Mouse (Mus musculus) liver, embryonic 13.5 days (tissue): ENCODE results near the gene Jkamp. TPM values are rescaled to one million over a fixed set of nuclear protein-coding genes. Genes with fewer than 3 reads are reported as not detected.

Experiments
- ATAC-seq: fragments of 200-750 bp; cut with Nextera tagmentation; 2 replicates; pipeline ENCODE4 v1.8.0; 2017; ENCODE audit warnings: low read depth, mild to moderate bottlenecking, moderate number of reproducible peaks, moderate library complexity
- DNase-seq: peaks from one replicate; pipeline ENCODE4 v3.0.0; 2022
- H3K27ac ChIP-seq: fragments of 300-500 bp; sonication (generic); 2 replicates; pipeline ENCODE4 v1.5.1; 2015; ENCODE audit warnings: moderate library complexity, mild to moderate bottlenecking, inconsistent platforms
- H3K27me3 ChIP-seq: fragments of 300-500 bp; sonication (generic); 2 replicates; pipeline ENCODE4 v1.6.1; 2015; ENCODE audit warnings: mild to moderate bottlenecking, inconsistent platforms
- H3K36me3 ChIP-seq: fragments of 300-500 bp; sonication (generic); 2 replicates; pipeline ENCODE4 v1.6.1; 2015; ENCODE audit warnings: mild to moderate bottlenecking, inconsistent platforms
- H3K4me1 ChIP-seq: fragments of 300-500 bp; sonication (generic); replicated peaks from 2 replicates; pipeline ENCODE4 v1.6.1; 2015; ENCODE audit warnings: inconsistent platforms
- H3K4me2 ChIP-seq: fragments of 300-500 bp; sonication (generic); 2 replicates; pipeline ENCODE4 v1.6.1; 2015; ENCODE audit warnings: inconsistent platforms, mild to moderate bottlenecking, moderate library complexity
- H3K4me3 ChIP-seq: fragments of 300-500 bp; sonication (generic); replicated peaks from 2 replicates; pipeline ENCODE4 v1.5.1; 2015; ENCODE audit warnings: mild to moderate bottlenecking, inconsistent platforms
- H3K9ac ChIP-seq: fragments of 300-500 bp; sonication (generic); 2 replicates; pipeline ENCODE4 v1.6.1; 2015; ENCODE audit warnings: mild to moderate bottlenecking, inconsistent platforms
- H3K9me3 ChIP-seq: fragments of 300-500 bp; sonication (generic); replicated peaks from 2 replicates; pipeline ENCODE4 v1.6.1; 2016; ENCODE audit warnings: inconsistent platforms
- WGBS: fragments of 180-500 bp; shearing (Covaris S2); methylation state at CpG from one replicate; pipeline ENCODE4 v1.1.7; 2015; ENCODE audit not compliant: insufficient replicate concordance; 5-methylcytosine and 5-hydroxymethylcytosine counted together
- polyA plus RNA-seq: library from polyadenylated mRNA; unstranded; fragments of >200 nt; fragmentation: Nextera tagmentation; extraction: Ambion mirVana; gene quantifications from 2 replicates; pipeline ENCODE4 v1.2.1, GENCODE M21; 2015

The Jkamp gene
- polyA plus RNA-seq, 1 experiment from 2014 or later = 22.5 TPM

DNA sequence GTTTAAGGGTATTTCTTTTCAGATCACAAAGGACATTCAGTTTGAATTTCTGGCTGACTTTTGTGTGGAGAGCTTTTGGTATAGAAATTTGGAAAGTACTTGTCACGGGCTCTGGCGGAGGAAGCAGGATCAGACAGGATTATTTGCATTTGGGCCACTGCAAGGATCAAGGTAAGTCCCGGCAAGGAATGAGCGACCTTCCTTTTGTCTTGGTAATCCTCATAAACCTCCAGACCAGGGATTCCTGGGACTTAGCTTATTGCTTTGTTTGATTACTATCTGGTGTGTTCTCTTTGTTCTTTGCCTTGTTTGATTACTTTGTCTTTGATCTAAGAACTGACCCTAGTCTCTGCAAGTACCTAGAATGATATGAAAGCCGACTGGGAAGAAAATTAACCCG lies 31.5 kb upstream of the Jkamp start:
- no peak for ATAC-seq
- no peak overlapping the region for H3K9ac ChIP-seq
- WGBS = 44% methylated on average over 6 of the region's 6 CpGs

DNA sequence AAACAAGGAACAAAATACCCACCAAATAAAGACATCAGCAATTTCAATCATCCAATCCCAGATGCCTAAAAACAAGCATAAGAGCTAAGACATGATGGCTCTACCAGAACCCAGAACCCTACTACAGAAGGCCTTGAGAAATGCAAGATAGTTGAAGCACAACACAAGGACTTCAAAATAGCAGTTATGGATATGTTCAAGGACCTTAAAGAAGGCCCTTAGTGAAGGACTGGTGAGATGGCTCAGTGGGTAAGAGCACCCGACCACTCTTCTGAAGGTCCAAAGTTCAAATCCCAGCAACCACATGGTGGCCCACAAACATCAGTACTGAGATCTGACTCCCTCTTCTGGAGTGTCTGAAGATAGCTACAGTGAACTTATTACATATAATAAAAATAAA lies 27.6 kb upstream of the Jkamp start:
- Histone ChIP-seq H3K36me3 (no peaks in the 10 kb centered on the region), H3K4me1 (no peaks in the 10 kb centered on the region), H3K4me2 (no peak overlapping the region), H3K4me3 (no peak overlapping the region), H3K9me3 (no peaks in the 10 kb centered on the region), H3K9ac (no peak overlapping the region), H3K27me3 (no peaks in the 10 kb centered on the region), H3K27ac (no peak overlapping the region)
- ATAC-seq (no peak), DNase-seq (no peak)
- 71% methylated on average over 1 of the region's 1 CpGs for WGBS

More for the DNA sequence above, 31.5 kb upstream of the Jkamp start:
- Histone ChIP-seq H3K9me3 (no peaks in the 10 kb centered on the region), H3K4me3 (no peak overlapping the region), H3K4me1 (no peaks in the 10 kb centered on the region), H3K4me2 (no peak overlapping the region), H3K36me3 (no peaks in the 10 kb centered on the region), H3K27me3 (no peaks in the 10 kb centered on the region), H3K27ac (no peak overlapping the region)
- DNase-seq = no peak

DNA sequence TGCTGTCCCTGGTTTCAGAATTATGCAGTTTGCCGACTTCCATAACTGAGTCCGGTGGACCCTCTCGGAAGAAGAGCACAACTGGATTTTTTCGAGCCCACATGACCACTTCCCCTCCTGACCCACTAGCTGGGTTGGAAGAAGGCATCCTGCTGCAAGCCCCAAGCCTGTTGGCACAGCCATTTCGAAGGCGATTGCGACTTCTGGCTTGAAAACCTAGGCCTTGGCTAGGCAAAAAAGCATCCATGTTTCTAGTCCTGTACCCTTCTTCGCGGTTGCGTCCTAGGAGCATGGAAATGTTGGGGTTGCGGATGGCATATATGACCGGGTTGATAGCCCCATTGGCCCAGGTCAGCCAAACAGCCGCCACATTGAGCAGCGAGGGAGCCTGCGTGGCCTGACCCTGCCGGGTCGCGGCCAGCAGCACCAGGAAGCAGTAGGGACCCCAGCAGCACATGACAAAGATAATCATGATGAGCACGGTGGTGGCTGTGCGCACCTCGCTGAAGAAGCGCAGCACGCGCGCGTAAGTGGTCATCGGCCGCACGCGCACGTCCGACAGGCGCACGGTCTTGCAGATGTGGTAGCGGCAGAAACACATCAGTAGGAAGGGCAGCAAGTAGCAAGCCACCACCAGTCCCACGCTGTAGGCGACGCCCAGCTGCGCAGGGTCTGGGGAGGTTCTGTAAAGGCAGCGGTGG lies 15.6 kb upstream of the Jkamp start:
- peak overlapping the region; percentile 63 for H3K4me3 ChIP-seq
- H3K9me3 ChIP-seq = no peaks in the 10 kb centered on the region
- ATAC-seq (no peak; the same call in 1 of the 2 replicates), DNase-seq (no peak)
- peak overlapping the region; percentile 86 for H3K4me2 ChIP-seq
- 4% methylated on average over 40 of the region's 40 CpGs for WGBS
- peaks cover 8% of the 10 kb centered on the region; the same call in 1 of the 2 replicates for H3K36me3 ChIP-seq
- H3K27me3 ChIP-seq = peaks cover 58% of the 10 kb centered on the region
- no peak overlapping the region for H3K27ac ChIP-seq
- peak overlapping the region; percentile 45 for H3K9ac ChIP-seq
- H3K4me1 ChIP-seq = peaks cover 16% of the 10 kb centered on the region

DNA sequence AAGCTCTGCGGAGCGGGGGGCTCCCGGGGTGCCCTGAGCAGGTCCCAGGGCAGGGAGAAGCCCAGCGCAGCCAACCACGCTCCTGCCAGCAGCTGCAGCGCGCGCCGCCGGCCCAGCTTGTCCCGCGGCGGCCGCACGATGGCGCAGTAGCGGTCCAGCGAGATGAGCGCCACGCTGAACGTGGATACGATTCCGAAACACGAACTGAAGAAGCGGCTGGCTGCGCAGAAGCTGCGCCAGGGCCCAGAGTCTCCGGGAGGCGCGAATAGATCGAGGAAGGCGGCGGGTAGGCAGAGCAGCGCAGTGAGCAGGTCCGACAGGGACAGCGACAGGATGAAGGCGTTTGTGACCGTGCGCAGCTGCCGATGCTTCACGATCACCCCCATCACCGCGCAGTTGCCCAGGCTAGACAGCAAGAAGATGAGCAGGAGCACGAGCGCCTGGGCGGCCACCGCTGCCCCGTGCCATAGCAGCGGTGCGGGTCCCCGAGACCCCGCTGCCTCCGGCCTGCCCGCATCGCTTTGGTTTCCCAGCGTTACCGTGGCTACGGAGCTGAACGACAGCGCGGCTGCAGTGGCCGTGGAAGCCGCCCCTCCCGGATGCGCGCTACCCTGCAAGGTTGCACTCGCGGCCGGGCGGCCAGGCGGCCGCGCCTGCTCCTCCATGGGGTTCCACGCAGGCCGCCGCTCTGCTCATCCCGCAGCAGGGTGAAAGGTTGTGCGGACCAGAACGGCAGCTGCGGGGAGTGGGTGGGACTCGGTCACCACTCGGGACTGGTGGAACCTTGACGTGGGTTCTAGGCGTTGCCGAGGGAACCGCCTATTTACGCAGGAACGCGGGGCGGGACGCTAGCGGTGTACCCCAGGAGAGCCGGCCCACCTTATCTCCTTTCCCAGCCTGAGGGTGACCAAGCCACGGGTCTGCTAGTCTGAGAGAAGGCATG lies 14.8 kb upstream of the Jkamp start, which contains the start of gene Gpr135:
Gene Gpr135, minus strand, starts transcription at position 799 of the 943 bp plus-strand sequence.
- DNase-seq (peak; percentile 31), ATAC-seq (peak; percentile 71)
- peaks cover 16% of the 10 kb centered on the region for H3K4me1 ChIP-seq
- H3K9me3 ChIP-seq = no peaks in the 10 kb centered on the region
- H3K36me3 ChIP-seq = peaks cover 12% of the 10 kb centered on the region; the same call in 1 of the 2 replicates
- H3K27ac ChIP-seq = no peak within 1 kb of the TSS
- WGBS = under 1% methylated on average over 94 of the region's 94 CpGs
- peaks cover 54% of the 10 kb centered on the region for H3K27me3 ChIP-seq
- H3K9ac ChIP-seq = peak within 1 kb of the TSS; percentile 45
- peak within 1 kb of the TSS; percentile 63 for H3K4me3 ChIP-seq
- peak within 1 kb of the TSS; percentile 86 for H3K4me2 ChIP-seq

DNA sequence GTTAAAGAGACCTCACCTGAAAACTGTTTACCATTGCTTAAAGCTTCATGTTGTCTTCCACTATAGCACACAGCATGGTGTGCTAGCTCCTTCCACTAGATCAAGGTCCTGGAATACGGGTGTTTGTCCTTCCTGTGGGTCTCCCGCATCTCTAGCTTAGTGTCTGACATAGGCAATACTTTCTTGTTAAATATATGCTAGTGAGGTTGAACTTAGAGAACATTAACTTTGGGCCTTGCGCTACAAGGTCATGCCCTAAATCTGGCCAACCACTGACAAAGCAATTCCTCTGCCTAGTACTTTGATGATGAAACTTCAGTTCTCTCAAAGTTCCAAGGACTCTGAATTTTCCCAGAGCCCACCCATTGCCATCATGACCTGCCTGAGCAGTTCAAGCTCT lies 7.1 kb upstream of the Jkamp start:
- H3K27me3 ChIP-seq = peaks cover 6% of the 10 kb centered on the region
- no peak for DNase-seq
- H3K4me2 ChIP-seq = no peak overlapping the region
- no peaks in the 10 kb centered on the region for H3K9me3 ChIP-seq
- peaks cover 8% of the 10 kb centered on the region for H3K4me1 ChIP-seq
- no peak overlapping the region for H3K4me3 ChIP-seq
- 72% methylated on average over 3 of the region's 3 CpGs for WGBS
- no peak overlapping the region for H3K9ac ChIP-seq
- no peak overlapping the region for H3K27ac ChIP-seq
- ATAC-seq = peak; percentile 51; the same call in 1 of the 2 replicates
- H3K36me3 ChIP-seq = peaks cover 12% of the 10 kb centered on the region; the same call in 1 of the 2 replicates

DNA sequence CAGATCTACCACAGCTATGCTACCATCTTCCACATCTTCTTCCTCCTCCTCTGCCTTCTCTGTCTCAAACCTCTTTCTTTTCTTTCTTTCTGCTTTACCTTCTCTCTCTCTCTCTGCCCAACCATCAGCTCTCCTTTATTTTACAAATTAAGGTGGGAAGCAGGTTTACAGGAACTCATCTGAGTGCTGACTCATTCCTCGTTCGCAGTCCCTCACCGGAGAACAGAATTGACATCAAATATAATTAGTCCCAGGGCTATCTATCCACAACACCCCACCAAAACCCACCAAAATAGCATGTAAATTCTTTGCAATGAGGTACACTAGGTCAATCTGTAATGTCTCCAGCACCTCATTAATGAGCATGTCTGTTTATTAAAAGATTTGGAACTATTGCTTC lies 3.4 kb upstream of the Jkamp start:
- H3K4me1 ChIP-seq = peaks cover 30% of the 10 kb centered on the region
- DNase-seq = no peak
- ATAC-seq = no peak
- no peak overlapping the region for H3K4me3 ChIP-seq
- peaks cover 22% of the 10 kb centered on the region for H3K27me3 ChIP-seq
- H3K9me3 ChIP-seq = no peaks in the 10 kb centered on the region
- WGBS = 37% methylated on average over 3 of the region's 3 CpGs
- no peak overlapping the region for H3K9ac ChIP-seq
- no peaks in the 10 kb centered on the region for H3K36me3 ChIP-seq
- no peak overlapping the region for H3K27ac ChIP-seq
- H3K4me2 ChIP-seq = peak overlapping the region; percentile 45

DNA sequence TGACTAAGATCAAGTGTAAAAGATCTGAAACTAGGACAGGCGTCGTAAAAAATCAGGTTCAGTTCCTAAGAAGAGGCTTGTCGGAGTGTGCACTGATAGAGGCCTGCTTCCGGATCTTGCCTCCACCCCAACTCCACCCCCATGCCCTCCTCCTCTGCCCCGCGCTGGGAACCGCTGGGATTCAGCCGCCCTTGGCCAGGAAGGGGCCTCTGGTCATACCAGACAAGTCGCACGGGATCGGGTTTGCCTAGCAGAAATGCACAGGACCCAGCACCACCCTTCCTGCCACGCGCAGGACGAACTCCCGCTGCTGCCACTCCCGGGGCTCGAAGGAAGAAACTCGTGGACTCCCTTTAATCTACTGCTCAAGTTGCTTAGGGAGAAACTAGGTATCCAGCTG lies 3.0 kb upstream of the Jkamp start:
- Histone ChIP-seq H3K27me3 (peaks cover 22% of the 10 kb centered on the region), H3K4me2 (peak overlapping the region; percentile 45), H3K4me3 (no peak overlapping the region), H3K9me3 (no peaks in the 10 kb centered on the region), H3K27ac (no peak overlapping the region), H3K9ac (no peak overlapping the region), H3K4me1 (peaks cover 33% of the 10 kb centered on the region), H3K36me3 (no peaks in the 10 kb centered on the region)
- DNase-seq (no peak), ATAC-seq (no peak)
- 22% methylated on average over 18 of the region's 18 CpGs for WGBS

DNA sequence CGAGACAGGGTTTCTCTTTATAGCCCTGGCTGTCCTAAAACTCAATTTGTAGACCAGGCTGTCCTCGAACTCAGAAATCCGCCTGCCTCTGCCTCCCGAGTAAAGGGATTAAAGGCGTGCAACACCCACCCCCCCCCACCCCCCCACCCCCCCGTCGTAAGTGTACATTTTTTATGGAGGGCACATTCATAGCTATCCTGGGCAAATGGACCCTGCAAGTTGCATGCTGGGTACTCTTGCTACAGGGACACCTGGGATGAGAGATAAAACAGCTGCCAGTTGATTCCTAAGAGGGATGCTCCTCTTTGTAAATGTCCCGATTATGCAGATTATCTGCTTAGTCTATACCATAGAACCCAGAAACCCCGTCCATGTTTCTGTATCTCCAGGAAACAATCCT lies 2.1 kb upstream of the Jkamp start:
- WGBS = 65% methylated on average over 9 of the region's 9 CpGs
- Histone ChIP-seq H3K27me3 (peaks cover 22% of the 10 kb centered on the region), H3K27ac (no peak overlapping the region), H3K9ac (no peak overlapping the region), H3K4me2 (no peak overlapping the region), H3K4me3 (no peak overlapping the region), H3K4me1 (peaks cover 42% of the 10 kb centered on the region), H3K36me3 (no peaks in the 10 kb centered on the region), H3K9me3 (no peaks in the 10 kb centered on the region)
- ATAC-seq (no peak), DNase-seq (no peak)

DNA sequence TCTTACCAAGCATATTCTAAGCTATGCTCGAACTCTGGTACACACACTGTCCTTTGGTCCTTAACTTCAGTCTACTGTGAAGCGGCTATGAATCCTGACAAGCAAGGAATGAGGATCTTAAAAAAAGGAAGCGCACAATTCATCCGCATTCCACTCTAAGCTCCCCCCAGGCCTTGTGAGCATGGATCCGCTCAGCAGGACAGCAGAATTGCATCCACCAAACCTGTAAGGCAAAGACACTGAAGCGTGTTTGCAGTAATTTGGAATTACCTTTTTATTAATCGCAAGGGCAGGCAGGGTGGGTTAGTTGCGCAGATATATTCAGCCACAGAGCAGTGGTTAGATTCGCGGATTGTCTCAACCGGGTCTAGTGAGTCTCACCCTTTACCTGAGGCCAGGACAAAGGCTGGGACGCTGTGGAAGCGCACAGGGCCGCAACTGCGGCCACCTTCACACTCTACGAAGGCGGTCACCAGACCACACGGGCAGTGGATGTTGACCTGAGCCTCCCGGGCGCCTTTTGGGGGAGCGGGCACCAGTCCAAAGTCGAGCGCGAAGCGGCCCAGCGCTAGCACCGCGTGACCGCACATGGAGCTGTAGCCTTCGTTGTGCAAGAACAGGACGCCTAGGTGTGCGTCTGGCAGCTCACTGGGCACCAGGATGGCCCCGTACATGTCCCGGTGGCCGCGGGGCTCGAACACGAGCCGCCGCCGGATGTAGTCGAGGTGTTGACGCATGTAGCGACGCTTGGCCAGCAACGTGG lies 947 bp upstream of the Jkamp start:
- H3K9ac ChIP-seq = peak overlapping the region; percentile 66
- H3K4me3 ChIP-seq = peak overlapping the region; percentile 72
- 7% methylated on average over 46 of the region's 46 CpGs for WGBS
- peaks cover 22% of the 10 kb centered on the region for H3K27me3 ChIP-seq
- no peaks in the 10 kb centered on the region for H3K9me3 ChIP-seq
- H3K36me3 ChIP-seq = no peaks in the 10 kb centered on the region
- DNase-seq = no peak
- peak overlapping the region; percentile 81 for H3K27ac ChIP-seq
- H3K4me1 ChIP-seq = peaks cover 42% of the 10 kb centered on the region
- H3K4me2 ChIP-seq = peak overlapping the region; percentile 83
- ATAC-seq = peak; percentile 6; the same call in 1 of the 2 replicates

DNA sequence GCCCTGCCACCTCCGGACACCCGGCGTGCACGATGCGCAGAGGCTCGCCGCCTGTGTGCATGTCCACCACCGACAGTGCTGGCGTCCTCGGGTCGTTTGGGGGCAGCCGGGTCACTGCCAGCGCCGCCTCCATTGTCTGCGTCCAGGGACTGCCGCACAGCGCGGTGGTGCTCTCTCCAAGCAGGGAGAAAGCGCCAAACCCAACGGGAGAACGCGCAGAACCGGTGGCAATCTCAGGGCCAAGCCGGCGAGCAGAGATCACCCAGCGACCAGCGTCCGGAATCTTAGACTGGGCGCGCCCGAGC lies 413 bp upstream of the Jkamp start:
- peak overlapping the region; percentile 66 for H3K9ac ChIP-seq
- no peak; the same call in 1 of the 2 replicates for ATAC-seq
- H3K4me3 ChIP-seq = peak overlapping the region; percentile 72
- no peak for DNase-seq
- H3K4me2 ChIP-seq = peak overlapping the region; percentile 83
- no peaks in the 10 kb centered on the region for H3K36me3 ChIP-seq
- under 1% methylated on average over 31 of the region's 31 CpGs for WGBS
- H3K4me1 ChIP-seq = peaks cover 42% of the 10 kb centered on the region
- peaks cover 22% of the 10 kb centered on the region for H3K27me3 ChIP-seq
- H3K27ac ChIP-seq = peak overlapping the region; percentile 81
- H3K9me3 ChIP-seq = no peaks in the 10 kb centered on the region
